Mouse (Mus musculus): ENCODE measurements around the gene Olfr113. TPM values are rescaled to one million over a fixed set of nuclear protein-coding genes. Genes with fewer than 3 reads are reported as not detected.

The Olfr113 gene
- polyA plus RNA-seq, 1 experiment from 2014 or later = not detected

Other genes with a start within 250 kb of the Olfr113 start
- not detected in 2 replicates for gene Olfr103, start 238.0 kb downstream of the Olfr113 start, polyA plus RNA-seq (2015; fragmentation: Nextera tagmentation; extraction: Ambion mirVana)
- gene Olfr104-ps, start 218.1 kb downstream of the Olfr113 start, polyA plus RNA-seq (2015; fragmentation: Nextera tagmentation; extraction: Ambion mirVana) = not detected in 2 replicates
- not detected in 2 replicates for gene Olfr105-ps, start 198.6 kb downstream of the Olfr113 start, polyA plus RNA-seq (2015; fragmentation: Nextera tagmentation; extraction: Ambion mirVana)
- not detected in 2 replicates for gene Olfr106-ps, start 187.3 kb downstream of the Olfr113 start, polyA plus RNA-seq (2015; fragmentation: Nextera tagmentation; extraction: Ambion mirVana)
- gene Olfr107, start 178.4 kb downstream of the Olfr113 start, polyA plus RNA-seq (2015; fragmentation: Nextera tagmentation; extraction: Ambion mirVana) = not detected in 2 replicates
- not detected in 2 replicates for gene Olfr108, start 132.2 kb downstream of the Olfr113 start, polyA plus RNA-seq (2015; fragmentation: Nextera tagmentation; extraction: Ambion mirVana)
- gene Olfr109, start 118.7 kb downstream of the Olfr113 start, polyA plus RNA-seq (2015; fragmentation: Nextera tagmentation; extraction: Ambion mirVana) = not detected in 2 replicates
- not detected in 2 replicates for gene H2-M2, start 94.1 kb downstream of the Olfr113 start, polyA plus RNA-seq (2015; fragmentation: Nextera tagmentation; extraction: Ambion mirVana)
- not detected in 2 replicates for gene Olfr110, start 85.2 kb downstream of the Olfr113 start, polyA plus RNA-seq (2015; fragmentation: Nextera tagmentation; extraction: Ambion mirVana)
- not detected in 2 replicates for gene Olfr111, start 69.6 kb downstream of the Olfr113 start, polyA plus RNA-seq (2015; fragmentation: Nextera tagmentation; extraction: Ambion mirVana)
- not detected in 2 replicates for gene Olfr112, start 8.2 kb downstream of the Olfr113 start, polyA plus RNA-seq (2015; fragmentation: Nextera tagmentation; extraction: Ambion mirVana)
- not detected in 2 replicates for gene Olfr114, start 15.1 kb upstream of the Olfr113 start, polyA plus RNA-seq (2015; fragmentation: Nextera tagmentation; extraction: Ambion mirVana)
- not detected in 2 replicates for gene Olfr115, start 49.4 kb upstream of the Olfr113 start, polyA plus RNA-seq (2015; fragmentation: Nextera tagmentation; extraction: Ambion mirVana)
- gene Olfr116, start 49.5 kb upstream of the Olfr113 start, polyA plus RNA-seq (2015; fragmentation: Nextera tagmentation; extraction: Ambion mirVana) = not detected in 2 replicates
- not detected in 2 replicates for gene Olfr117, start 86.1 kb upstream of the Olfr113 start, polyA plus RNA-seq (2015; fragmentation: Nextera tagmentation; extraction: Ambion mirVana)
- not detected in 2 replicates for gene Olfr118, start 89.3 kb upstream of the Olfr113 start, polyA plus RNA-seq (2015; fragmentation: Nextera tagmentation; extraction: Ambion mirVana)
- not detected in 2 replicates for gene Olfr119, start 118.9 kb upstream of the Olfr113 start, polyA plus RNA-seq (2015; fragmentation: Nextera tagmentation; extraction: Ambion mirVana)
- gene Olfr120, start 144.1 kb upstream of the Olfr113 start, polyA plus RNA-seq (2015; fragmentation: Nextera tagmentation; extraction: Ambion mirVana) = not detected in 2 replicates
- gene Olfr121, start 171.2 kb upstream of the Olfr113 start, polyA plus RNA-seq (2015; fragmentation: Nextera tagmentation; extraction: Ambion mirVana) = not detected in 2 replicates
- gene Olfr122, start 190.9 kb upstream of the Olfr113 start, polyA plus RNA-seq (2015; fragmentation: Nextera tagmentation; extraction: Ambion mirVana) = not detected in 2 replicates
- gene Olfr123, start 215.9 kb upstream of the Olfr113 start, polyA plus RNA-seq (2015; fragmentation: Nextera tagmentation; extraction: Ambion mirVana) = not detected in 2 replicates
- not detected in 2 replicates for gene Olfr124, start 222.2 kb upstream of the Olfr113 start, polyA plus RNA-seq (2015; fragmentation: Nextera tagmentation; extraction: Ambion mirVana)